ENCODE assay signal across 25 mouse cellular contexts in the genomic region with DNA sequence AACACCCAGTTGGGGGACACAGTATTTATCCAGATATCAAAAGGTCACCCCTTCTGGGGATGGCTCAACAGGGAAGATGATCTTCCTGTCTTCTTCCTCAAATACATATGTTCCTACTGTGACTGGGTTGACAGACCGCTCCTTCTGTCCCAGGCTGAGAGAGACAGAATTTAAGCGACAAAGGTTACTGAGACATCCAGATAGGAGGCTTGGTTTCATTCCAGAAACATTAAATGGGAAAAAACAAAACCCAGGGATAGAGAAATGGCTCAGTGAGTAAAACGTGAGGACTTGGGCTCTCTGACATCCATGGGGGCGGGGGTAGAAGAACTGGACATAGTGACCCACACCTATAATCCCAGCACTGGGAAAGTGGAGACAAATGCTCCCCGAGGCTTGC. TPM values are rescaled to one million over a fixed set of nuclear protein-coding genes. Genes with fewer than 3 reads are reported as not detected.
"Had no signal": no experiment of that assay in that cellular context is flagged by ENCODE, and none has a peak within 500 bp of the region (broad histone marks: within the 10 kb centered on the region; RNA-seq: fewer than 3 reads in every experiment).

No protein-coding gene starts in this region.

- H3K4me2 ChIP-seq: neural tube, embryonic 13.5 days; neural tube, embryonic 15.5 days; stomach, embryonic 15.5 days had no signal

- H3K9ac ChIP-seq: neural tube, embryonic 13.5 days; neural tube, embryonic 15.5 days; stomach, embryonic 15.5 days had no signal

- H3K36me3 ChIP-seq: neural tube, embryonic 13.5 days; neural tube, embryonic 15.5 days; stomach, embryonic 15.5 days had no signal

- H3K4me3 ChIP-seq: neural tube, embryonic 13.5 days; neural tube, embryonic 15.5 days; stomach, embryonic 15.5 days had no signal

- H3K27me3 ChIP-seq: neural tube, embryonic 15.5 days; stomach, embryonic 15.5 days had no signal

- H3K27ac ChIP-seq: neural tube, embryonic 13.5 days; neural tube, embryonic 15.5 days; stomach, embryonic 15.5 days; stomach, postnatal 0 days had no signal

- H3K9me3 ChIP-seq: neural tube, embryonic 13.5 days; neural tube, embryonic 15.5 days; stomach, embryonic 15.5 days had no signal

- DNase-seq: retina, postnatal 1 day; right cerebral cortex, adult 18-20 months; right cerebral cortex, postnatal 14 days; right cerebral cortex, postnatal 25 days; right cerebral cortex, postnatal 4 days; spleen, adult 18-20 months; thymus, adult 18-20 months; thymus, adult 2 months; thymus, postnatal 14 days; thymus, postnatal 25 days; thymus, postnatal 36 days; thymus, postnatal 4 days had no signal

RNA-seq across cellular contexts. Expression of a gene that starts 24.4 kb away (rescaled TPM):
- total RNA-seq: neutrophil, adult 5-6 weeks had no signal

RNA-seq across cellular contexts. Expression of a gene that starts 37.2 kb away (rescaled TPM):
- total RNA-seq: neutrophil, adult 5-6 weeks had no signal
- polyA plus RNA-seq: neural tube, embryonic 13.5 days; neural tube, embryonic 14.5 days; neural tube, embryonic 15.5 days; small intestine, adult 2 months; spleen, adult 2 months; stomach, embryonic 14.5 days; stomach, embryonic 15.5 days; stomach, embryonic 16.5 days; stomach, postnatal 0 days; testis, adult 2 months; thymus, adult 2 months; thymus, postnatal 0 days; urinary bladder, adult 2 months had no signal
